Mouse (Mus musculus): ENCODE measurements around the gene Slc1a5. TPM values are rescaled to one million over a fixed set of nuclear protein-coding genes. Genes with fewer than 3 reads are reported as not detected.

Slc1a5 gene
- polyA plus RNA-seq, 1 experiment from 2014 or later = 28.8 TPM

- peaks cover 87% of the 10 kb centered on the region for H3K36me3 ChIP-seq
- WGBS = 93% methylated on average over 18 of the region's 18 CpGs
- no peak overlapping the region for H3K27ac ChIP-seq
Measured at GRCm38 (mm10) chr7:16837916-16838803, 57.0 kb downstream of the Slc1a5 start.

GRCm38 (mm10) chr7:16838804-16839426 is 57.8 kb downstream of the Slc1a5 start:
- Histone ChIP-seq H3K36me3 (peaks cover 79% of the 10 kb centered on the region), H3K27me3 (ENCODE audit: insufficient read depth, poor library complexity, severe bottlenecking) (no peaks in the 10 kb centered on the region), H3K4me3 (no peak overlapping the region), H3K9me3 (no peaks in the 10 kb centered on the region), H3K4me1 (replicated peaks) (peaks cover 30% of the 10 kb centered on the region), H3K27ac (no peak overlapping the region)
- DNase-seq (ENCODE audit: low spot score) = no peak
- 86% methylated on average over 6 of the region's 6 CpGs for WGBS

More at GRCm38 (mm10) chr7:16837916-16838803, 57.0 kb downstream of the Slc1a5 start:
- Histone ChIP-seq H3K4me3 (no peak overlapping the region), H3K27me3 (ENCODE audit: insufficient read depth, poor library complexity, severe bottlenecking) (no peaks in the 10 kb centered on the region), H3K9me3 (no peaks in the 10 kb centered on the region), H3K4me1 (replicated peaks) (peaks cover 22% of the 10 kb centered on the region)
- no peak for DNase-seq (ENCODE audit: low spot score)

DNA sequence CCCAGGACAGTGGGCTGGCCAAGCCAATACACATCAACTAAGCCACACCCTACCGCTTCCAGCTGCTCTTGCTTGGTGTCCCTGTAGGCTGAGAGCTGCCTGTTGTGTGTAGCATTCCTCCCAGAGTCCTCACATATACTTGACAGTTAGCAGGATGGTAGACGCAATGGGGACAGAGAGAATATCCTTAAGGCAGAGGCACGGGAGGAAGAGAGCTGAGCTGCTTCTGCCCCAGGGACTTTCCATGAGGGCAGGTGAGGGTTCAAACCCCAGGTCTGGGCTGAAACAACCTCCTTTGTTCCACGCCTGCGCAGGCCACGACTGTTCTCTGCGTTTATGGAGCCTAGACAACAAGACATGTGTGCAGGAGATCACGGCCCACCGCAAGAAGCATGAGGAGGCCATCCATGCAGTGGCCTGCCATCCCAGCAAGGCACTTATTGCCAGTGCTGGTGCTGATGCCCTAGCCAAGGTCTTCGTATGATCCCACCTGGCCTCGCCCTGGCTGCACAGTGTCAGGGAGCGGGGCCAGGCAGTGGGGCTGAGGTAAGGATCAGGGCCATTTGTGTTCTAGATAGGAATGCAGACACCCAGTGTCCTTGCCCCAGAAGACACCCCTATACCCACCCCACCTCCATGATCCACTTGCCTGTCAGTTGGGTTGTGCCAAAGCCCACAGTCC is 58.4 kb downstream of the Slc1a5 start:
- WGBS = 95% methylated on average over 12 of the region's 12 CpGs
- H3K27me3 ChIP-seq (ENCODE audit: insufficient read depth, poor library complexity, severe bottlenecking) = peaks cover 5% of the 10 kb centered on the region; the same call in 1 of the 2 replicates
- no peak for DNase-seq (ENCODE audit: low spot score)
- peaks cover 36% of the 10 kb centered on the region for H3K4me1 ChIP-seq (replicated peaks)
- H3K9me3 ChIP-seq = no peaks in the 10 kb centered on the region
- H3K36me3 ChIP-seq = peaks cover 73% of the 10 kb centered on the region
- no peak overlapping the region for H3K4me3 ChIP-seq
- H3K27ac ChIP-seq = no peak overlapping the region

DNA sequence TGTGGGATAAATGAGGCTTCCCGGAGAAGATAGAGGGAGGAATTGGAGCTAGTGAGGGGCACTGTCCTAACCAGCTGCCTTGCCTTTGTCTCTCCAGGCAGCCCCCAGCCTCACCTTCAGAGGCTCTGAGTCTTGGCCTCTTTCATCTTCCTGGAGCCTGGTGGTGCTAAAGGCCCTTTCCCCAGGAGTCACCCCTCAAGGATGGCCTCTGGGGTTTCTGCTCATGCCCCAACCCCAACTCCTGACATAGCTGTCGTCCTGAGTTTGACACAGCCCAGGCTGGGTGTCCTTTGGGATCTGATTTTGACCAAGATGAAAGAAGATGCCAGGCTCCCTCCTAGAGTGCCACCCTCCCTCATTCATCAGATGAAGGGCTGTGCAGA is 59.0 kb downstream of the Slc1a5 start:
- Histone ChIP-seq H3K36me3 (peaks cover 67% of the 10 kb centered on the region), H3K27me3 (ENCODE audit: insufficient read depth, poor library complexity, severe bottlenecking) (peaks cover 11% of the 10 kb centered on the region; the same call in 1 of the 2 replicates), H3K9me3 (no peaks in the 10 kb centered on the region), H3K4me1 (replicated peaks) (peaks cover 41% of the 10 kb centered on the region), H3K4me3 (no peak overlapping the region), H3K27ac (no peak overlapping the region)
- DNase-seq (ENCODE audit: low spot score) = no peak
- WGBS = 84% methylated on average over 2 of the region's 2 CpGs

DNA sequence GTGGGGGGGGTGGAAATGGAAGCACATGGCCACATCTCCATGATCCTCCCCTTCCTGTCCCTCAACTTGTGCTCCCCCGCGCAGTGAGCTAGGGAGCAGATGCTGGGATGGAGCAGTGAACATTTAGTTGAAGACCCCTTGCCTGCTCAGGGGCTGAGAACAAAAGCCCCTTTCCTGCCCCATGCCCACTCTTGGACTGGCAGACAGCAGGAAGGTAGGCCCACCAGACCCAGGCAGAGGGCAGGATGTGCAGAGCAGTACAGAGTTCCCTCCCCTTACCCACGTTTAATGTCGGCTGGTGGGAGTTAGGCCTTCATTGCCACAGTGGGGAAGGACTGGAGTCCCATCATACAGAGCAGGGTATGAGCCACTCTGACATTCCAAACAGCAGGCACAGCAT is 59.9 kb downstream of the Slc1a5 start:
- Histone ChIP-seq H3K9me3 (no peaks in the 10 kb centered on the region), H3K27me3 (ENCODE audit: insufficient read depth, poor library complexity, severe bottlenecking) (peaks cover 12% of the 10 kb centered on the region; the same call in 1 of the 2 replicates), H3K36me3 (peaks cover 65% of the 10 kb centered on the region), H3K4me3 (no peak overlapping the region; the same call in 1 of the 2 replicates), H3K27ac (no peak overlapping the region), H3K4me1 (replicated peaks) (peaks cover 51% of the 10 kb centered on the region)
- WGBS = 83% methylated on average over 4 of the region's 4 CpGs
- DNase-seq (ENCODE audit: low spot score) = no peak

- peaks cover 58% of the 10 kb centered on the region for H3K36me3 ChIP-seq
- H3K4me3 ChIP-seq = peak overlapping the region; percentile 74
- DNase-seq (ENCODE audit: low spot score) = no peak
- no peaks in the 10 kb centered on the region for H3K9me3 ChIP-seq
- peaks cover 52% of the 10 kb centered on the region for H3K4me1 ChIP-seq (replicated peaks)
- H3K27me3 ChIP-seq (ENCODE audit: insufficient read depth, poor library complexity, severe bottlenecking) = peaks cover 12% of the 10 kb centered on the region; the same call in 1 of the 2 replicates
- 43% methylated on average over 11 of the region's 11 CpGs for WGBS
- peak overlapping the region; percentile 87 for H3K27ac ChIP-seq
Measured at GRCm38 (mm10) chr7:16841561-16842560, 60.7 kb downstream of the Slc1a5 start.

- WGBS = 1% methylated on average over 32 of the region's 32 CpGs
- peak; percentile 93 for DNase-seq (ENCODE audit: low spot score)
- Histone ChIP-seq H3K9me3 (no peaks in the 10 kb centered on the region), H3K4me3 (peak within 1 kb of the TSS; percentile 74), H3K4me1 (replicated peaks) (peaks cover 52% of the 10 kb centered on the region), H3K36me3 (peaks cover 57% of the 10 kb centered on the region), H3K27me3 (ENCODE audit: insufficient read depth, poor library complexity, severe bottlenecking) (peaks cover 12% of the 10 kb centered on the region; the same call in 1 of the 2 replicates), H3K27ac (peak within 1 kb of the TSS; percentile 87)
Measured at GRCm38 (mm10) chr7:16842645-16843063, 61.5 kb downstream of the Slc1a5 start, which contains the start of gene Prkd2. Prkd2 (plus strand) TSS chr7:16842902.

DNA sequence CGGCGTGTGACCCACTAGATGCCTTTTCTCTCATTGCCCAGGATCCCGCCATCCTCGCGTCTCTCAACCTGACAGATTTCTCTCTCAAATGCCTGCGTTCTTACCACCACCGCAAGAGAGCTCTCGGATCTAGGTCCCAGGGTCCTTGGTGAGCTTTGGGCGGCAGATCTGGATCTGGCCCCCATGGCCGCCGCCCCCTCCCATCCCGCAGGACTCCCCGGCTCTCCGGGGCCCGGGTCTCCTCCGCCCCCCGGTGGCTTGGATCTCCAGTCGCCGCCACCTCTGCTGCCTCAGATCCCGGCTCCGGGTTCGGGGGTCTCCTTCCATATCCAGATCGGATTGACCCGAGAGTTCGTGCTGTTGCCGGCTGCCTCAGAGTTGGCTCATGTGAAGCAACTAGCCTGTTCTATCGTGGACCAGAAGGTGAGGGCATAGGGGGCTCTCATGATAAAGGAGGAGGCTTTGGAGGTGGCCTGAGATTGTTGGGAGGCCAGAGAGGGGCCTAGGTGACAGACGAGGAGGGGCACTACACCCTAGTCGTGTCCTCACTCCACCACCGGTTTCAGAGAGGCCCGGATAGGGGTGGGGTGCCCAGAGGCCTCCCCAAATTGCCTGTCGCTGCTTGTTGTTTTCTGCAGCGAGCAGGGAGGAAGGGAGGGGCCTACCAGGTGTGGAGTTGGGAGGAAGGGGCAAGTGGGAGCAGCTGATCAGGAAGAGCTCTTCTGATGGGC is 62.5 kb downstream of the Slc1a5 start:
- peaks cover 54% of the 10 kb centered on the region for H3K36me3 ChIP-seq
- DNase-seq (ENCODE audit: low spot score) = peak; percentile 39
- 1% methylated on average over 33 of the region's 33 CpGs for WGBS
- H3K27me3 ChIP-seq (ENCODE audit: insufficient read depth, poor library complexity, severe bottlenecking) = peaks cover 12% of the 10 kb centered on the region; the same call in 1 of the 2 replicates
- no peaks in the 10 kb centered on the region for H3K9me3 ChIP-seq
- peak overlapping the region; percentile 87 for H3K27ac ChIP-seq
- H3K4me1 ChIP-seq (replicated peaks) = peaks cover 54% of the 10 kb centered on the region
- H3K4me3 ChIP-seq = peak overlapping the region; percentile 74

GRCm38 (mm10) chr7:16844696-16845071 is 63.5 kb downstream of the Slc1a5 start:
- WGBS = 65% methylated on average over 3 of the region's 3 CpGs
- Histone ChIP-seq H3K9me3 (no peaks in the 10 kb centered on the region), H3K4me1 (replicated peaks) (peaks cover 56% of the 10 kb centered on the region), H3K27me3 (ENCODE audit: insufficient read depth, poor library complexity, severe bottlenecking) (peaks cover 12% of the 10 kb centered on the region; the same call in 1 of the 2 replicates), H3K27ac (peak overlapping the region; percentile 26; the same call in 1 of the 2 replicates), H3K4me3 (peak overlapping the region; percentile 74; the same call in 1 of the 2 replicates), H3K36me3 (peaks cover 54% of the 10 kb centered on the region)
- no peak for DNase-seq (ENCODE audit: low spot score)

DNA sequence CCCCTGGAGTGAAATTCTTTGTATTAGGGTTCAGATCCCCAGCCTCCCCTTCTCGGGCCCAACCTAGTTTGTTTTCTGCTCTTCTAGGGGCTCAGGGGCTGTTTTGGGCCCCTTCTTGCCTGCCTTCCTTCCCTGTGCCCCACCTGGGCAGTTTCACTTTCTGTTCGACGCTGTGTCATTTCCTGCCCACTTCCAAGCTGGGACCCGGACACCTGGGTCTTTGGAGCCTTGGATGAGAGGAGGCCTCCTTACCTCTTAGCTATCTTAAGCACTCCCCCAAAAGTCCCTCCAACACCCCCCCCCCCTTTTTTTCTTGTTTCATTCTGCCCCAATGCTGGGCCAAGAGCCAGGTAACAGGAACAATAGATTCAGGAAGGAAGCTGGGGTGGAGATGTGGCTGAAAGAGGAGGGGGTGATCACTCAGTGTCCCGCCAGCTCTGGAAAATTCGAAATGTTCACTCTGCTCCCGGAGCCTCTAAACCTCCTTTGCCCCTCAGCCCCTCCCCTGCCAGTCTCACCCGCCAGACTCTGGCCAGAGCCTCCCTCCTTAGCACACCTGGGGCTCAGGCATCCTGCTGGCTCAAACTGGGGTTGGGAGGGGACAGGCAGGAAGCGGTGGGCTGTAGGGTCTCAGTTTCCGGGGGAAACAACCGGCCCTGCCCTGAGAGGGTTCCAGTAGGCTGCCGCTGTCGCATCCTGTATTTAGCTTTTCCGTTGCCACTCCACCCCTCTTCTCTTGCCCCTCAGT is 64.1 kb downstream of the Slc1a5 start:
- H3K4me1 ChIP-seq (replicated peaks) = peaks cover 56% of the 10 kb centered on the region
- DNase-seq (ENCODE audit: low spot score) = no peak
- WGBS = 40% methylated on average over 14 of the region's 14 CpGs
- H3K4me3 ChIP-seq = peak overlapping the region; percentile 37
- H3K27me3 ChIP-seq (ENCODE audit: insufficient read depth, poor library complexity, severe bottlenecking) = peaks cover 12% of the 10 kb centered on the region; the same call in 1 of the 2 replicates
- no peaks in the 10 kb centered on the region for H3K9me3 ChIP-seq
- H3K36me3 ChIP-seq = peaks cover 54% of the 10 kb centered on the region
- H3K27ac ChIP-seq = peak overlapping the region; percentile 71

DNA sequence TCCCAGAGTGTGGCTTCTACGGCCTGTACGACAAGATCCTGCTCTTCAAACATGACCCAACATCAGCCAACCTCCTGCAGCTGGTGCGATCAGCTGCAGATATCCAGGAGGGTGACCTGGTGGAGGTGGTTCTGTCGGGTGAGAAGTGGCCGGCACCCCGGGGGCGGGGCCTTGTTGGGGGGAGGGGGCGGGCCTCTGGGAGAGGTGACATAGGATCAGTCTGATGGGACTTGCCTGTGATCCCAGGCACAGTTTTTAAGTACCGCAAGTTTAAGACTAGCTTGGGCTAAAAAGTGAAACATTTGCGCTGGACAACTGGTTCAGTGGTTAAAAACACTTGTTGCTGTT is 64.7 kb downstream of the Slc1a5 start:
- Histone ChIP-seq H3K27ac (peak overlapping the region; percentile 71; the same call in 1 of the 2 replicates), H3K4me1 (replicated peaks) (peaks cover 56% of the 10 kb centered on the region), H3K36me3 (peaks cover 54% of the 10 kb centered on the region), H3K27me3 (ENCODE audit: insufficient read depth, poor library complexity, severe bottlenecking) (peaks cover 12% of the 10 kb centered on the region; the same call in 1 of the 2 replicates), H3K4me3 (peak overlapping the region; percentile 37), H3K9me3 (no peaks in the 10 kb centered on the region)
- DNase-seq (ENCODE audit: low spot score) = no peak
- WGBS = 34% methylated on average over 10 of the region's 10 CpGs
